Mouse (Mus musculus): ENCODE data around the gene Batf. TPM values are rescaled to one million over a fixed set of nuclear protein-coding genes. Genes with fewer than 3 reads are reported as not detected.
A peak's percentile ranks its signal among the peaks of the same experiment; 100 is the strongest.
"Not testable (repeated sequence)": the region's sequence is repeated elsewhere in the genome, so short reads cannot be mapped to it uniquely, and the experiment has no call there.

Batf gene
- polyA plus RNA-seq, 1 experiment from 2014 or later = 0.36 TPM

GRCm38 (mm10) chr12:85647346-85647745 lies 39.1 kb upstream of the Batf start:
- H3K27ac ChIP-seq (ENCODE audit: low read depth, low read length) = no peak overlapping the region
- no peaks in the 10 kb centered on the region for H3K36me3 ChIP-seq (ENCODE audit: control insufficient read depth, insufficient read depth, low read length)
- no peaks in the 10 kb centered on the region for H3K4me1 ChIP-seq (ENCODE audit: control insufficient read depth, insufficient read depth, low read length)
- WGBS = 46% methylated on average over 10 of the region's 10 CpGs
- H3K27me3 ChIP-seq (ENCODE audit: control insufficient read depth, insufficient read depth, low read length) = no peaks in the 10 kb centered on the region
- H3K4me2 ChIP-seq (ENCODE audit: low read depth, low read length) = no peak overlapping the region
- no peak for ATAC-seq (ENCODE audit: low read depth)
- no peak overlapping the region for H3K4me3 ChIP-seq (ENCODE audit: low read depth, low read length)
- no peak overlapping the region for H3K9ac ChIP-seq (replicated peaks; ENCODE audit: low read depth, low read length)
- H3K9me3 ChIP-seq (ENCODE audit: control insufficient read depth, low read length) = no peaks in the 10 kb centered on the region

GRCm38 (mm10) chr12:85647955-85648354 lies 38.5 kb upstream of the Batf start:
- no peak overlapping the region for H3K9ac ChIP-seq (replicated peaks; ENCODE audit: low read depth, low read length)
- ATAC-seq (ENCODE audit: low read depth) = no peak
- 97% methylated on average over 1 of the region's 1 CpGs for WGBS
- H3K4me2 ChIP-seq (ENCODE audit: low read depth, low read length) = no peak overlapping the region
- H3K27ac ChIP-seq (ENCODE audit: low read depth, low read length) = no peak overlapping the region
- no peaks in the 10 kb centered on the region for H3K36me3 ChIP-seq (ENCODE audit: control insufficient read depth, insufficient read depth, low read length)
- H3K4me1 ChIP-seq (ENCODE audit: control insufficient read depth, insufficient read depth, low read length) = no peaks in the 10 kb centered on the region
- H3K9me3 ChIP-seq (ENCODE audit: control insufficient read depth, low read length) = no peaks in the 10 kb centered on the region
- H3K4me3 ChIP-seq (ENCODE audit: low read depth, low read length) = no peak overlapping the region
- H3K27me3 ChIP-seq (ENCODE audit: control insufficient read depth, insufficient read depth, low read length) = no peaks in the 10 kb centered on the region

GRCm38 (mm10) chr12:85659319-85659718 lies 27.1 kb upstream of the Batf start:
- Histone ChIP-seq H3K27ac (ENCODE audit: low read depth, low read length) (no peak overlapping the region), H3K4me1 (ENCODE audit: control insufficient read depth, insufficient read depth, low read length) (no peaks in the 10 kb centered on the region), H3K27me3 (ENCODE audit: control insufficient read depth, insufficient read depth, low read length) (no peaks in the 10 kb centered on the region), H3K9me3 (ENCODE audit: control insufficient read depth, low read length) (no peaks in the 10 kb centered on the region), H3K4me3 (ENCODE audit: low read depth, low read length) (no peak overlapping the region), H3K9ac (replicated peaks; ENCODE audit: low read depth, low read length) (no peak overlapping the region), H3K36me3 (ENCODE audit: control insufficient read depth, insufficient read depth, low read length) (no peaks in the 10 kb centered on the region), H3K4me2 (ENCODE audit: low read depth, low read length) (no peak overlapping the region)
- no peak for ATAC-seq (ENCODE audit: low read depth)
- 32% methylated on average over 2 of the region's 2 CpGs for WGBS

- Histone ChIP-seq H3K4me1 (ENCODE audit: control insufficient read depth, insufficient read depth, low read length) (no peaks in the 10 kb centered on the region), H3K4me2 (ENCODE audit: low read depth, low read length) (no peak overlapping the region), H3K9me3 (ENCODE audit: control insufficient read depth, low read length) (no peaks in the 10 kb centered on the region), H3K27me3 (ENCODE audit: control insufficient read depth, insufficient read depth, low read length) (no peaks in the 10 kb centered on the region), H3K36me3 (ENCODE audit: control insufficient read depth, insufficient read depth, low read length) (no peaks in the 10 kb centered on the region), H3K4me3 (ENCODE audit: low read depth, low read length) (no peak overlapping the region), H3K27ac (ENCODE audit: low read depth, low read length) (no peak overlapping the region), H3K9ac (replicated peaks; ENCODE audit: low read depth, low read length) (no peak overlapping the region)
- ATAC-seq (ENCODE audit: low read depth) = no peak
- 94% methylated on average over 12 of the region's 12 CpGs for WGBS
Observed at GRCm38 (mm10) chr12:85660855-85661254, 25.6 kb upstream of the Batf start.

- H3K4me1 ChIP-seq (ENCODE audit: control insufficient read depth, insufficient read depth, low read length); ATAC-seq (ENCODE audit: low read depth); H3K9ac ChIP-seq (replicated peaks; ENCODE audit: low read depth, low read length); H3K4me3 ChIP-seq (ENCODE audit: low read depth, low read length); H3K27ac ChIP-seq (ENCODE audit: low read depth, low read length); H3K27me3 ChIP-seq (ENCODE audit: control insufficient read depth, insufficient read depth, low read length); H3K36me3 ChIP-seq (ENCODE audit: control insufficient read depth, insufficient read depth, low read length); H3K4me2 ChIP-seq (ENCODE audit: low read depth, low read length); H3K9me3 ChIP-seq (ENCODE audit: control insufficient read depth, low read length): not testable (repeated sequence)
- WGBS = 84% methylated on average over 8 of the region's 8 CpGs
Observed at GRCm38 (mm10) chr12:85662232-85662631, 24.2 kb upstream of the Batf start.

- no peak overlapping the region for H3K9ac ChIP-seq (replicated peaks; ENCODE audit: low read depth, low read length)
- 17% methylated on average over 9 of the region's 9 CpGs for WGBS
- no peak overlapping the region for H3K4me3 ChIP-seq (ENCODE audit: low read depth, low read length)
- no peaks in the 10 kb centered on the region for H3K4me1 ChIP-seq (ENCODE audit: control insufficient read depth, insufficient read depth, low read length)
- H3K27me3 ChIP-seq (ENCODE audit: control insufficient read depth, insufficient read depth, low read length) = no peaks in the 10 kb centered on the region
- no peaks in the 10 kb centered on the region for H3K36me3 ChIP-seq (ENCODE audit: control insufficient read depth, insufficient read depth, low read length)
- no peak overlapping the region for H3K4me2 ChIP-seq (ENCODE audit: low read depth, low read length)
- peak; percentile 70; the same call in 1 of the 2 replicates for ATAC-seq (ENCODE audit: low read depth)
- H3K27ac ChIP-seq (ENCODE audit: low read depth, low read length) = no peak overlapping the region
- H3K9me3 ChIP-seq (ENCODE audit: control insufficient read depth, low read length) = no peaks in the 10 kb centered on the region
Observed at GRCm38 (mm10) chr12:85662896-85663295, 23.6 kb upstream of the Batf start.

GRCm38 (mm10) chr12:85666112-85666511 lies 20.4 kb upstream of the Batf start:
- no peaks in the 10 kb centered on the region for H3K36me3 ChIP-seq (ENCODE audit: control insufficient read depth, insufficient read depth, low read length)
- H3K4me1 ChIP-seq (ENCODE audit: control insufficient read depth, insufficient read depth, low read length) = no peaks in the 10 kb centered on the region
- no peak for ATAC-seq (ENCODE audit: low read depth)
- H3K9me3 ChIP-seq (ENCODE audit: control insufficient read depth, low read length) = no peaks in the 10 kb centered on the region
- no peak overlapping the region for H3K4me2 ChIP-seq (ENCODE audit: low read depth, low read length)
- H3K27ac ChIP-seq (ENCODE audit: low read depth, low read length) = no peak overlapping the region
- no peaks in the 10 kb centered on the region for H3K27me3 ChIP-seq (ENCODE audit: control insufficient read depth, insufficient read depth, low read length)
- no peak overlapping the region for H3K9ac ChIP-seq (replicated peaks; ENCODE audit: low read depth, low read length)
- H3K4me3 ChIP-seq (ENCODE audit: low read depth, low read length) = no peak overlapping the region
- WGBS = 84% methylated on average over 8 of the region's 8 CpGs

- Histone ChIP-seq H3K9ac (replicated peaks; ENCODE audit: low read depth, low read length) (no peak overlapping the region), H3K4me1 (ENCODE audit: control insufficient read depth, insufficient read depth, low read length) (no peaks in the 10 kb centered on the region), H3K36me3 (ENCODE audit: control insufficient read depth, insufficient read depth, low read length) (no peaks in the 10 kb centered on the region), H3K4me3 (ENCODE audit: low read depth, low read length) (no peak overlapping the region), H3K9me3 (ENCODE audit: control insufficient read depth, low read length) (no peaks in the 10 kb centered on the region), H3K4me2 (ENCODE audit: low read depth, low read length) (no peak overlapping the region), H3K27ac (ENCODE audit: low read depth, low read length) (no peak overlapping the region), H3K27me3 (ENCODE audit: control insufficient read depth, insufficient read depth, low read length) (no peaks in the 10 kb centered on the region)
- ATAC-seq (ENCODE audit: low read depth) = no peak
- WGBS = 91% methylated on average over 7 of the region's 7 CpGs
Observed at GRCm38 (mm10) chr12:85667071-85667470, 19.4 kb upstream of the Batf start.

- no peak overlapping the region for H3K9ac ChIP-seq (replicated peaks; ENCODE audit: low read depth, low read length)
- no peak overlapping the region for H3K4me3 ChIP-seq (ENCODE audit: low read depth, low read length)
- no peaks in the 10 kb centered on the region for H3K9me3 ChIP-seq (ENCODE audit: control insufficient read depth, low read length)
- ATAC-seq (ENCODE audit: low read depth) = no peak
- H3K4me2 ChIP-seq (ENCODE audit: low read depth, low read length) = no peak overlapping the region
- H3K27me3 ChIP-seq (ENCODE audit: control insufficient read depth, insufficient read depth, low read length) = no peaks in the 10 kb centered on the region
- peak overlapping the region; percentile 52; the same call in 1 of the 2 replicates for H3K27ac ChIP-seq (ENCODE audit: low read depth, low read length)
- 52% methylated on average over 3 of the region's 3 CpGs for WGBS
- H3K36me3 ChIP-seq (ENCODE audit: control insufficient read depth, insufficient read depth, low read length) = no peaks in the 10 kb centered on the region
- H3K4me1 ChIP-seq (ENCODE audit: control insufficient read depth, insufficient read depth, low read length) = no peaks in the 10 kb centered on the region
Observed at GRCm38 (mm10) chr12:85668696-85669095, 17.8 kb upstream of the Batf start.

- no peak overlapping the region for H3K9ac ChIP-seq (replicated peaks; ENCODE audit: low read depth, low read length)
- H3K36me3 ChIP-seq (ENCODE audit: control insufficient read depth, insufficient read depth, low read length) = no peaks in the 10 kb centered on the region
- H3K4me2 ChIP-seq (ENCODE audit: low read depth, low read length) = no peak overlapping the region
- H3K27me3 ChIP-seq (ENCODE audit: control insufficient read depth, insufficient read depth, low read length) = no peaks in the 10 kb centered on the region
- no peaks in the 10 kb centered on the region for H3K4me1 ChIP-seq (ENCODE audit: control insufficient read depth, insufficient read depth, low read length)
- no peaks in the 10 kb centered on the region for H3K9me3 ChIP-seq (ENCODE audit: control insufficient read depth, low read length)
- no peak for ATAC-seq (ENCODE audit: low read depth)
- WGBS = 79% methylated on average over 3 of the region's 3 CpGs
- no peak overlapping the region for H3K27ac ChIP-seq (ENCODE audit: low read depth, low read length)
- H3K4me3 ChIP-seq (ENCODE audit: low read depth, low read length) = no peak overlapping the region
Observed at GRCm38 (mm10) chr12:85670080-85670479, 16.4 kb upstream of the Batf start.
